Mouse (Mus musculus) G1E (cell line): Measurements from ENCODE around the gene Notum. TPM values are rescaled to one million over a fixed set of nuclear protein-coding genes. Genes with fewer than 3 reads are reported as not detected.

Experiments
- ATAC-seq: 2 replicates; pipeline ENCODE4 v1.8.0; 2016; ENCODE audit warnings: mild to moderate bottlenecking; ENCODE audit not compliant: insufficient number of reproducible peaks, poor library complexity, low FRiP score, severe bottlenecking; ENCODE audit errors: extremely low read depth
- DNase-seq: peaks from one replicate; pipeline ENCODE4 v3.0.0; 2012; ENCODE audit warnings: low spot score
- H3K27me3 ChIP-seq: 2 replicates; pipeline ENCODE4 v1.6.1; 2012; ENCODE audit warnings: mild to moderate bottlenecking, low read length, inconsistent platforms; ENCODE audit not compliant: insufficient read depth
- H3K36me3 ChIP-seq: replicated peaks from 2 replicates; pipeline ENCODE3; 2012; ENCODE audit warnings: mild to moderate bottlenecking, inconsistent platforms
- H3K4me1 ChIP-seq: 2 replicates; pipeline ENCODE4 v1.6.1; 2012; ENCODE audit warnings: low read depth, low read length, inconsistent platforms, mixed read lengths; ENCODE audit not compliant: insufficient read depth
- H3K4me3 ChIP-seq: 2 replicates; pipeline ENCODE4 v1.5.1; 2012; ENCODE audit warnings: low read depth, mild to moderate bottlenecking, inconsistent platforms, low read length, moderate library complexity, mixed read lengths
- H3K9me3 ChIP-seq: replicated peaks from 2 replicates; pipeline ENCODE4 v1.6.1; 2012; ENCODE audit warnings: inconsistent platforms
- CTCF ChIP-seq: IDR thresholded peaks from 2 replicates; pipeline ENCODE4 v1.5.1; 2012; ENCODE audit warnings: low read depth, low read length, inconsistent platforms, mixed read lengths
- GATA1 ChIP-seq: IDR thresholded peaks from 2 replicates; pipeline ENCODE4 v1.6.1; 2012; ENCODE audit warnings: borderline replicate concordance, low read length, inconsistent platforms, mixed read lengths
- GATA2 ChIP-seq: IDR thresholded peaks from 2 replicates; pipeline ENCODE4 v1.6.1; 2012; ENCODE audit warnings: low read depth, low read length, inconsistent platforms, borderline replicate concordance
- POLR2AphosphoS5 ChIP-seq: IDR thresholded peaks from 2 replicates; pipeline ENCODE4 v1.6.1; 2012; ENCODE audit warnings: low read depth, low read length, inconsistent platforms; ENCODE audit not compliant: insufficient replicate concordance
- TAL1 ChIP-seq: conservative IDR thresholded peaks from 2 replicates; pipeline ENCODE4 v1.6.1; 2012; ENCODE audit warnings: low read depth, low read length, inconsistent platforms, mixed read lengths
- polyA plus RNA-seq: library from polyadenylated mRNA; stranded (reverse); fragments of >175 nt; gene quantifications from 2 replicates; pipeline ENCODE4 v1.2.3, GENCODE M21; 2012
- total RNA-seq, 2 experiments: library from RNA; stranded (forward) in 1 of 2; stranded (reverse) in 1 of 2; fragments of 200-1000 nt in 1 of 2; fragments of >200 nt in 1 of 2; fragmentation: Nextera tagmentation in 1 of 2; gene quantifications; 2 replicates each; pipeline ENCODE4 v1.2.3; 2014 to 2017

Notum gene
- total and polyA plus RNA-seq, 3 experiments = 0.16 TPM; not detected in 2

DNA sequence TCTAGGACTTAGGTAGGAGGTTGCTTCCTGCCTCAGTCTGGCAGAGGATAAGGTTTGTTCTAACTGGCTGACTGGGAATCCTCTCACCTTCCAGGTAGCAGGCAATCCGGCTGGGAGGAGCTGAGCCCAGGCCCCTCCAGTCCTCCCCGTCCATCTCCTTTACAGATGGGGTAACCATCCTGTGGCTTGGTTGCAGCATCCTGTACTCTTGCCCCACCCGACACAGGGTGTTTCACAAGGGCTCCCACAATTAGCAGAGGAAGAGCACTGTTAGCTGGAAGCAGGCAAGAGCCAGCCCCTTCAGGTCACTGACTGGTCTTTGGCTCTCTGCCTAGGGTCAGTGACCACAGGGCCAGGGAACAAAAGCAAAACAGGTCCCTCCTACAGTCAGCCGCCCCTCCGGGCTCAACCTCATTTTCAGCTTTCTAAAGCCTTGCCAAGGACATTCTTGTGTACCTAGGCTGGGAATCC lies 30.5 kb downstream of the Notum start:
- Histone ChIP-seq H3K36me3 (peaks cover 57% of the 10 kb centered on the region), H3K4me1 (peaks cover 84% of the 10 kb centered on the region), H3K9me3 (0 out of 2 replicates have a peak, but pooled peaks cover 2% of the 10 kb centered on the region), H3K4me3 (peak overlapping the region; percentile 67; the same call in 1 of the 2 replicates), H3K27me3 (no peaks in the 10 kb centered on the region)
- DNase-seq (no peak), ATAC-seq (no peak)
- TF ChIP-seq GATA1 (no peak), GATA2 (no peak), TAL1 (no peak), CTCF (no peak), POLR2AphosphoS5 (no peak)

DNA sequence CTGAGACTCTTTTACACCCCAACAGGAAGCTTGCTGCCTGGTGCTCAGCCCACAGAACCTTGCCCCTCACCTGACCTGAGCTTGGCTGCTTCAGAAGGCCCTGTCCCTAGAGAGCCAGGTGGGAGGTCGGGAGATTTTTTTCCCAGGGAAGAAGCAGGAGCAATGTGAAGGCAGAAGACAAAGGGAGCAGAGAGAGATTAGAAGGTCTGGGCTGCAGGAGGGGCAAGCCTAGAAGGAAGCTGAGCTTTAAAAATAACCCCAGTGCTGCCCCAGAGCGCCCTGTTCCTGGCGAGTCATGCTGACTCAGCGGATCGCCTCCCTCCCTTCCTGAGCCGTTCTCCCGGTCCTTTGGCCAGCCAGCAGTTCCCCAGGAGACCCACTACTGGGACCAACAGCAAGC lies 31.1 kb downstream of the Notum start:
- Histone ChIP-seq H3K36me3 (peaks cover 61% of the 10 kb centered on the region), H3K4me1 (peaks cover 88% of the 10 kb centered on the region), H3K4me3 (peak overlapping the region; percentile 67; the same call in 1 of the 2 replicates), H3K9me3 (0 out of 2 replicates have a peak, but pooled peaks cover 2% of the 10 kb centered on the region), H3K27me3 (no peaks in the 10 kb centered on the region)
- ATAC-seq (peak; percentile 47; the same call in 1 of the 2 replicates), DNase-seq (peak; percentile 53)
- TF ChIP-seq POLR2AphosphoS5 (no peak), TAL1 (no peak), GATA1 (no peak), GATA2 (no peak), CTCF (no peak)

DNA sequence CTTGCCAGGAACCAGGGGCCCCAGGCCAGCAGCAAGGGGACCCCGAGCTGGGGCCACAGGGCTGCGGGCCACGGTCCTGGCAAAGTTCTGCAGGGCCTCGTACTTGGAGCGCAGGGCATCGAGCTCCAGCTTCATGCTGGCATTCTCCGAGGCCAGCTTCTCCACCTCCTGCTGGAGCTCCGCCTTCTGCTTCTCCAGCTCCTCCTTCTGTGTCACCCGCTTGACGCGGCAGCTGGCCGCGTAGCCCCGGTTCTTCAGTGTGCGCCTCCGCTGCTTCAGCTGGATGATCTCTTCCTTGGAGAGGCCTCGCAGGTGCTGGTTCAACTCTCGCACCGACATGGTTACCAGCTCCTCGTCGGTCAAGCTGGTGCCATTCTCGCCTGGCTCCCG lies 31.6 kb downstream of the Notum start:
- peak overlapping the region; percentile 67; the same call in 1 of the 2 replicates for H3K4me3 ChIP-seq
- peaks cover 59% of the 10 kb centered on the region for H3K36me3 ChIP-seq
- no peaks in the 10 kb centered on the region for H3K27me3 ChIP-seq
- no peak for TF ChIP-seq GATA1
- TF ChIP-seq TAL1 = no peak
- no peak for TF ChIP-seq POLR2AphosphoS5
- no peak for ATAC-seq
- 0 out of 2 replicates have a peak, but pooled peaks cover 2% of the 10 kb centered on the region for H3K9me3 ChIP-seq
- H3K4me1 ChIP-seq = peaks cover 82% of the 10 kb centered on the region
- DNase-seq = no peak

DNA sequence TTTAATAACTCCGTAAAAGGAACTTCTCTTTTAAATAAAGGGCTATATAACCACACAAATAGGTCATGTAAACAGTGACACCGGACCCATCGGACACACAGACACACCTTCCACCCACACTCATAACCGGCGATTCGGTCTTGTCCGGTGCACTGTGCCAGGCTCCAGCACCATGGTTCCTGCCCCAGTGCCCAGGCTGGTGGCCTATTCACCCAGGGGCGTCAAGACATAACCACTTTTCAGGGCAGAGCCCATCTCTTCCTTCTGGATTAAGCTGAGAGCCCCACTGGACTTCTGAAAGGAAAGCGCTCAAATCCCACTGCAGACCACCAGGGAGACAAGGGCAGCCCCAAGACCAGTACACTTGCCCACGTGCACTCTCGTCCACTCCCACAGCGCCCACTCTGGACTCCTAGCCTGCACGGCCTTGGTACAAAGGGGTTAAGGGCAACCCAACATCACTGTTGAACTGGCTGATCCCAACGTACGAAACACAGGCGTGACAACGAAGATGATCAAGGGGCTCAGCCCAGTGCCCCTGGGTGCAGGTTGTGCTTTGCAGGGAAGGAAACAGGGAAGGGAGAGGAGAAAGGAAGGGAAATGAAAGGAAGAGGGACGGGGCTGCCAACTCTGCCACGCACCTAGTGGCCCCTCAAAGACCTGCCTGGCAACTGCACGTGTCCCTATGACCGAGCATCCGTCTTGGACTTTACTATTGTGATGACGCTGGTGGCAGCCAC lies 32.2 kb downstream of the Notum start:
- H3K9me3 ChIP-seq = no peaks in the 10 kb centered on the region
- peaks cover 62% of the 10 kb centered on the region for H3K36me3 ChIP-seq
- no peaks in the 10 kb centered on the region for H3K27me3 ChIP-seq
- H3K4me1 ChIP-seq = peaks cover 82% of the 10 kb centered on the region
- no peak for DNase-seq
- peak overlapping the region; percentile 67; the same call in 1 of the 2 replicates for H3K4me3 ChIP-seq
- TF ChIP-seq GATA1 (no peak), CTCF (no peak)
- ATAC-seq = no peak

DNA sequence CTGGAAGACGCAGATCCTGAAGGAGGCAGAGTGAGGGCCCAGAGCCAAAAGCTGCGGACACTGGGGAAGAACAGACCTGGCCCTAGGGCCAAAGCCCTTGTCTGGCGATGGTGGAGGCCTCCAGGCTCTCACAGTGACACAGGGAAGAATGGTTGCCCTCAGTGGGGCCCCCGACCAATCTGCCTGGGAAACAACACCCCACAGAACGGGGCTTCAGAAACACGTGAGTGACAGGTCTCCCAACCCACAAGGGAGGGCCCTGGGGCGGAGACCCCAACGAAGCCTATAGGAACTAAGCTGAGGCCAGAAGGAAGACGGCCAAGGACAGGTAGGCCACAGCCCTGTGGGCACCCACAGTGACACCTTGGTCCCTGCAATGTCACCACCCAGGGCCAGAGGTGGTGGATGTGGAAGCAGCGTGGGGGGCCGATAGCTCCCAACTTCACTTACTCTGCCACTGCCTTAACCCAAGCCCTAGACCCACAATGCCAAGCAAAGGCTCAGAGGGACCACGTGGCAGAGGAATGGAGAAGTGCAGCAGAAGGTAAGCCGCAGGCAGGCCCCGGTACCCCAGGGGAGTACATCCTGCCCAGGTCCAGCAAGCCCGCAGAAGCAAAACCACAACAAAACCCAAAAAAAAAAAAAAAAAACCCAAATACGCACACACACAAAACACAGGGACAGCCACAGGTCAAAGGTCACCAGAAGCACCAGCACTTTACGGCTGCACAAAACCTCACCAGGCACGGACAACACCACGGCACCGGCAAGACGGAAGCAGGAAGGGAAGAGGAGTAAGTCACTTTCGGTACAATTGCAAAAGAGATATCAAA lies 33.3 kb downstream of the Notum start:
- H3K4me1 ChIP-seq = peaks cover 90% of the 10 kb centered on the region
- no peaks in the 10 kb centered on the region for H3K9me3 ChIP-seq
- H3K27me3 ChIP-seq = no peaks in the 10 kb centered on the region
- H3K36me3 ChIP-seq = peaks cover 73% of the 10 kb centered on the region
- peak overlapping the region; percentile 42; the same call in 1 of the 2 replicates for H3K4me3 ChIP-seq
- TF ChIP-seq TAL1 (no peak), POLR2AphosphoS5 (no peak), GATA1 (no peak), CTCF (no peak), GATA2 (no peak)
- DNase-seq (no peak), ATAC-seq (no peak)
